Mouse (Mus musculus): ENCODE results near the gene Sema4c.

The Sema4c gene

GRCm38 (mm10) chr1:36511289-36512021 is 46.7 kb downstream of the Sema4c start, which contains the start of gene Cnnm3:
Cnnm3 (plus strand) TSS chr1:36511867.
- in situ Hi-C loops (cut with MboI, MseI) = no loop called here

DNA sequence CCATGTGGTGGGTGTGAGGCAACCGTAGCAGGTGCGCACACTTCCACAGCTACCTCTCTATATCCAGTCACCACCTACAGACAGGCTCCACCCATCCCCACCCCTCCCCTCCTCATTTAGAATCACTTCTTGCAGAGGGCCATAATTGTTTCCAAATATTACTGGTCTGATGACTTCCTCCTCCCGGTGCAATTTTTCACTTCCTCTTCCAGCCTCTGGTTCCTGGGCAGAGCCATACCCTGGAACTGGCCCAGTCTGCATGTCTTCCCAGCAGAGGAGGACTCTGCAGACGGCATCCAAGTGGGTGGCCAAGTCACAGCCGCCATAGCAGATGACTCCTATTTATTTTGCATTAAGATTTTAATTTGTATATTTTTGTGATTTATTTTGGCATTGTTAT is 49.9 kb downstream of the Sema4c start:
- in situ Hi-C loops (cut with MboI, MseI) = no loop called here

DNA sequence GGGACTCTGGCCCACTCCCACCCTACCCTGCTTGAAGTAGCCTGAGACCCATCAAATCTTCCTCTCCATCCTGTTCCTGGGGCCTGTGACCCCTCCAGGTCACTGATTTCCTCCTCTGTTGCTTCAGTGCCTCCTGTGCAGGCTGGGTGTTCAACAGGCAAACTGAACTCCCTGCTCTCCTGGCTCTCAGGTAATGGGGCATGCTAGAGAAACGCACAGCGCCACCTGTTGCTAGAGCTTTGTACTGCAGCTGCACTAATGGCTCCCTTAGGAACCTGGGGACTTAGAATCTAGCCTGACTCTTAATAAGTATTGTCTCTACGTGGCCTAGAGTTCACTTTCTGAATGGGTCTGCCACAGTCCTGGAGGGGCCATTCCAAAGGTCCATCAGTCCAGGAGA is 56.9 kb downstream of the Sema4c start:
- in situ Hi-C loops (cut with MboI, MseI) = no loop called here
